Mouse (Mus musculus) erythroblast, embryonic 14.5 days (primary cell): ENCODE measurements around the gene Mael.

Source experiments
- GATA1 ChIP-seq: IDR thresholded peaks from 2 replicates; pipeline ENCODE4 v1.6.1; 2012; ENCODE audit warnings: low read length, inconsistent platforms, mixed read lengths
- TAL1 ChIP-seq: IDR thresholded peaks from 3 replicates; pipeline ENCODE4 v1.6.1; 2012; ENCODE audit warnings: low read length, inconsistent platforms, mixed read lengths

DNA sequence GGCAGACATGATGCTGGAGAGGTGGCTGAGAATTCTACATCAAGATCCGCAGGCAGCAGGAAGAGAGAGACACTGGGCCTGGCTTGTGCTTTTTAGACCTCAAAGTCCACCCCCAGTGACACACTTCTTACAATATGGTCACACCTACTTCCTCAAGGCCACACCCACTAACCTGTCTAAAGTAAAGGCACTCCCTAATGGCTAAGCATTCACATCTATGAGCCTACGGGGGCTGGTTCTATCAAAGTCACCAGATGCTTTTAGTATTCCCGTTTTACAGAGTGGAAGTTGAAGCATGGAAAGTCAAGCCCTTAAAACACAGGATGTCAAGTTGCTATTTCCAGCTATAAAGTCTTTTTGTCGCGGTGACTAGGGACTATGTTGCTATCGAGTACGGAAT, 70.5 kb downstream of the Mael start:
- TF ChIP-seq GATA1 = no peak
- TF ChIP-seq TAL1 = no peak
